Mouse (Mus musculus) adrenal gland, postnatal 4 days (tissue): ENCODE results near the gene Cmtm4. TPM values are rescaled to one million over a fixed set of nuclear protein-coding genes. Genes with fewer than 3 reads are reported as not detected.

Source experiments
- DNase-seq, 2 experiments: peaks; one replicate each; pipeline ENCODE4 v3.0.0; 2021 to 2022; ENCODE audit warnings: low spot score in 2 of 2, mixed read lengths in 2 of 2
- long read RNA-seq, 2 experiments: library from polyadenylated mRNA; stranded (forward); transcript quantifications; one replicate each; pipeline ENCODE4 v2.0.0; 2021
- total RNA-seq, 2 experiments: library from RNA; stranded (reverse); gene quantifications; 2 replicates each; pipeline ENCODE4 v1.2.3; 2021

Gene Cmtm4
- 10 to 100 TPM; 26.9 to 29.6 TPM for total RNA-seq
- long read RNA-seq, experiment 1, partial matches to known transcripts = 0 of 9 reads
- long read RNA-seq, experiment 1, other reads (novel, unspliced or antisense) = 9 of 9 reads
- long read RNA-seq, experiment 2, full-length matches to known transcripts = 9 of 16 reads
- long read RNA-seq, experiment 2, partial matches to known transcripts = 0 of 16 reads
- long read RNA-seq, experiment 2, other reads (novel, unspliced or antisense) = 7 of 16 reads

DNA sequence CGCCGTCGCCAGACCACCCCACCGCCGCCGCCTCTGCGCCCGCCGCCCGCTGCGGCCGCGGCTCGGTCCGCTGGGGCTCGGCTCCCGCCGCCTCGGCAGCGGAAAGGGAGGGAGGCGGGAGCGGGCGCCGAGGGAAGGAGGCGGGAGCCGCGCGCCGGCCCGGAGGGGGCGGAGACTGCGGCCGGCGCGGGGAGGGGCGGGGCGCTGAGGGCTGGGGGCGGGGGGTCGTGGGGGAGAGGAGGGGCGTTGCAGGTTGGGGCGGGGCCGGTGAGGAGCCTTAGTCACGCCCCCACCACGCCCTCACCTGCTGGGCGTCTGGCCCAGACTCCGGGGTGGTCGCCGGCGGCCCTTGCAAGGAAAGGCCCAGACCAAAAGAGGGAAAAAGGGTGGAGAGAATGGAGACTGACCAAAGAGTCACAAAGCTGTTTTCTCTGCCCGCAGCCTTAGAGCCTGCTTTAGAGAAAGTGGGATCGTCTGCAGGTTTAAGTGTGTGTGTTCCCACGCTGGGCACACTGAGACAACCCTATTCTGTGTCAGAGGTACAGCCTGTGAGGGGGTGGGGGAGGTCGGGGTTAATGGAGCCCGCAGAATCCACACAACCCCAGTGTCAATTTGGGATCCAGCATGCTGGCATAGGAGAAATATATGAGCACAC lies at the start of gene Cmtm4:
TSS of gene Cmtm4 (minus strand) at position 105 of the 655 bp plus-strand sequence.
- DNase-seq = peak; percentile 37 to 43

DNA sequence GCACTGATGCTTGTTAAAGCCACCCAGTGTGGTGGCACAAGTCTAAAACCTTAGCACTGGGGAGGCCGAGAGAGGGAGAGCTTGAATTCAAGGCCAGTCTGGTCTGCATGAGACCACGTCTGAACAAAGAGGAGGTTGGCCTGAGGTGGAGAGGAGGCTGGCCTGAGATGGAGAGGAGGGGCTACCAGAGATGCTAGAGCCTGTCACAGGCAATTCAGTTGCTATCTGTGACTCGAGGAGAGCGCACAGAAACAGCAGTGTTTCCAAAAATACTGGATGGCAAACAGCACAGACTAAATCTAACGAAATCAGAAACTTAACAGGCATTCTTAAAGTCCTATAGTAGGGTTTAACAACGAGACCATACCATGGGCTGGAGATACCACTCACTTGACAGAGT lies 49.6 kb upstream of the Cmtm4 start:
- no peak for DNase-seq

GRCm38 (mm10) chr8:104443125-104443679 lies 47.6 kb upstream of the Cmtm4 start:
- no peak for DNase-seq

GRCm38 (mm10) chr8:104442299-104443124 lies 46.9 kb upstream of the Cmtm4 start, which contains the start of gene Dync1li2:
Gene Dync1li2, minus strand, starts transcription at chr8:104443047.
- DNase-seq = peak; percentile 90 to 91

- no peak for DNase-seq
Observed at GRCm38 (mm10) chr8:104441613-104442012, 46.0 kb upstream of the Cmtm4 start.

DNA sequence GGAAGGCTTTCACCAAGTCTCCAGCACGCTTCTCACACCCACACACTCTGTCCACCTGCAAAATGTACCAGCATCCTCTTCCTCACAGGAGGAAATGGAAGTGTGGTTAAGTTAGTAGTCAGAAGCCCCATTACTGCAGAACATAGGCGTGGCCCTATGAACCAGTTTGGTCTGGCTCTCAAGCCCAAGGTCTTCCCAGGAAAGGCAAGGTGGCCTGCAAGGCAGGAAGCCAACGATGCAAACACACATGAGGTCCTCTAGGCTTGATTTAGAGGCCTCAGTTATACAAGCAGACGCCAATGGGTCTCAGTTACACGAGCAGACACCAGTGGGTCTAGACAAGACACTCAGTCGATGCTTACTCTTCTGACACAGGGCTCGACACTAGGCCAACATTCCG lies 43.9 kb upstream of the Cmtm4 start:
- no peak for DNase-seq

DNA sequence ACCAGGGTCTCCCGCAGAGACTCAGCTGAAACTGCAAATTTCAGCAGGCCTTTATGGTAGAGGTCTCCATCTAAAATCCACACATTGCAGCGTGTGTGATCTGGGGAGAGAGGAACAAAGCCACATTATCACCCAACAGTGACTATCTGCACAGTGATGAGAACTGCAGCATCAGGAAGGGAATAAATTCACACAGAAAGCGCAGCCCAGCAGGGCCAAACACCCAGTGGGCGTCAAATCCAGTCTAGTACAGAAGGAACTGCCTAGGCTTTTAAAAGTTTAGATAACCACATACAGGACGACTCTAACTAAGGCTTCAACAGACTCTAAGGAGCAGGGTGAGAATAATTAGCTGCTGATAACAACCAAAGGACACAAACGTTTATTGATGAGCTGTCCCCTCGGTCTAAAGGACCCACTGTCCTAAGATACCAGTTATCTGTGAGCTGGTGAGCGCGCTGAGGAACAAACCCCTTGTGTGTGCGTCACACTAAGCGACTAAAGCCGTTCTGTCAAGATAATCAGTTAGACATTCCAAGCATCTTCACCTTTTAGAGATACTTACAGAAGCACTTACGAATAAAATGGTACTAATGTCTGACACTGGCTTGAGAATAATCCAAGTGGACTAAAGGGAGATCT lies 42.0 kb upstream of the Cmtm4 start:
- no peak for DNase-seq

DNA sequence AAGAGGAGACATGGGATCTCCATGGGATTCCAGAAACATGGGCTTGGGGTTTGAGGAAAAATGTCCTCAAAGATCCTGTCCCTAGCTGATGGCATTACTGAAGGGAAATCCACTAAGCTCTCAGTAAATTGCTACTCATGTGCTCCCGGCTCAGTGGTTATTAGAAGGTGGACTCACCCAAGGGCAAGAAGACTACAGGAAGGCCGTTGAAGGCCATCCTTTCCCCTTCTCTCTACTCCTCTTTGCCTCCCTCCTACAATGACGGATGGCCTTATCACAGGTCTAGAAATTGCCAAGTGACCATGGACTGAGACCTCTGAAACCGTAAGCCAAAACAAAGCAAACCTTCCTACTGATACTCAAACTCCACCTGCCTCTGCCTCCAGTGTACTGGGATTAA lies 41.0 kb upstream of the Cmtm4 start:
- no peak for DNase-seq

GRCm38 (mm10) chr8:104436038-104436437 lies 40.4 kb upstream of the Cmtm4 start:
- DNase-seq = peak; percentile 96 to 97

GRCm38 (mm10) chr8:104434826-104435354 lies 39.3 kb upstream of the Cmtm4 start:
- no peak for DNase-seq

DNA sequence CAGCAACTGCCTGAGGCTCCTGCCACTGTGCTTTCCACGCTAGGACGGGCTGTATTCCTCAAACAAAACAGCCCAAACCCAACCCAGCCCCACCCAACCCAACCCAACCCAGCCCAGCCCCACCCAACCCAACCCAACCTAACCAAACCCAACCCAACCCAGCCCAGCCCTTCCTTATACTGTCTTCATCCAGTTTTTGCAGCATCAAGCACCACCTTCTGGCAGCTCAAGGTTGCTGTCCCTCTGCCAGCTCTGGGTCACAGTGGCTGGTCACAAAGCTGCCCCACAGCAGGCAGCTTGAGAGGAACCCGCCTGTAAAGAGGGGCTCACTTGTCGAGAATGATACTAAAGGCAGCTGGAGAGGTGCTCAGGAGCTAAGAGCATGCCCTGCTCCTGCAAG lies 38.7 kb upstream of the Cmtm4 start:
- DNase-seq = no peak

GRCm38 (mm10) chr8:104433191-104433842 lies 37.7 kb upstream of the Cmtm4 start:
- DNase-seq = no peak

- no peak for DNase-seq
Observed at GRCm38 (mm10) chr8:104432656-104433055, 37.0 kb upstream of the Cmtm4 start.

DNA sequence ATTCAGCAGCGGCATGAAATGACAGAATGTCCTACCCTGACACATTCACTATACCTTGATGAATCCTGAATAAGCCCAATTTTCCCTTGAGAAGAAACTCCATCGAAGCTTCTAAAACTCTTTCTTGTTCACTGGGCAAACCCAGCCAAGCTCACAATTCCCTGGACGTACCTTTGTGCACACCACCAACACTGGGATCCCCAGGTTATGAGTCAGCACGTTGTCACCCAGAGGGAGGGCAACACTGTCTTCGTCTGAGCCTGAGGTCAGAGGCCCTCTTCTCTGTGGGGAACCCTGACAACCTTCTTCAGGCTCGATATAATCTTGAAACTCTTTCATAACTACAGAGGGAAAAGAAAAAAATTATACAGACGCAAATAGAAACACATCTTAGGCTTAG lies 34.6 kb upstream of the Cmtm4 start:
- no peak for DNase-seq

- DNase-seq = no peak
Observed at GRCm38 (mm10) chr8:104427703-104428102, 32.1 kb upstream of the Cmtm4 start.

DNA sequence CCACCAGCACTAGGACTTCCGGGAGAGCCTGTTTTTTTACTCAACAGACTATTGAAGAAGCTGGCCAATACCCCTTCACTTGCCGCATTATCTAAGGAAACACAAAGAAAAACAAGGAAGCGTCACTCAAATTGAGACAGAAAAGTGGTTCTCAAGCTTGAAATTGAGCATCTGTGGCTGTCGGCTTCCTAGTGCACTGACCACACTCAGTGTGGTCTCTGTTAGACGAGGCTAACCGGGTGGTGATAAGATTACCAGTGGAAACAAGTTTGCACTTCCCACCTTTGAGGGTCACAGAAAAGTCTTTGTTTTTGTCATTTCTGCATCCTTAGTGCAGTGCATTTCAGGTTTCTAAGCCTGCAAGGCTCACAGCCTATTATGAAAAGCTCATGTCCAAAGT lies 26.7 kb upstream of the Cmtm4 start:
- no peak for DNase-seq

DNA sequence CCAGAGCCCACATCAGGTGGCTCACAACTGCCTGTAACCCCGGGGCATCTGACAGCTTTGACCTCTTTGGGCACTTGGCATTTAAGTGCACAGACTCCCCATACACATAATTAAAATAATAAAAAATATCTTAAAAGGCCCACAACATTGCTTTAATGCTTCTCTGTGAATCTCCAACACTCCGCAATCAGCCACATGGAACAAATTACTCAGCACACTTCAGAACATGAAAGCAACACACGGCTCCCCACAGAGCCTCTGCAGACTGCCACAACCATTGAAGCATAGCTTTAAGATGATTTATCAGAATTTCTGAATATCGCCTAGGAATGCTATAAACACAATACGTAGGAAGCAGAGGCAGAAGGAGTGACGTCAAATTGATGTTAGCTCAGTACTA lies 20.4 kb upstream of the Cmtm4 start:
- no peak for DNase-seq

GRCm38 (mm10) chr8:104414204-104414603 lies 18.6 kb upstream of the Cmtm4 start:
- no peak for DNase-seq

DNA sequence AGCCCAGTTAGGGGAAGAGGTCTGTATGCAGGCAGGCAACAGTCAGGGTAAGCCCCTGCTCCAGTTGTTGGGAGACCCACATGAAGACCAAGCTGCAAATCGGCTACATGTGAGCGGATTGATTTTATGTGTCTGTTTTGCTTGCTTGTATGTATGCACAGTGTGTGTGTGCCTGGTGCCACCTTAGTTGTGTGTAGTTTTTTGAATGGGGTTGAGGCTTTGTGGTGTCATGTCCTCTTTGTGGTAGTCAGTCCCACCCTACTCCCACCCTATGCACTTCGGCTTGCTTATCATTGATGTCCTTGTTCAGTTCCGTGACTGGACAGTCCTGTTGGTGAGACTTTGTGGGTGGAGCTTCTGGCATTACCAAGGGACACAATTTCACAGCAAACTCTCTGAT lies 18.2 kb upstream of the Cmtm4 start:
- no peak for DNase-seq

- DNase-seq = no peak
Observed at GRCm38 (mm10) chr8:104412805-104413532, 17.4 kb upstream of the Cmtm4 start.
